Mouse (Mus musculus) forebrain, postnatal 0 days (tissue): Measurements from ENCODE around the gene Foxn4. TPM values are rescaled to one million over a fixed set of nuclear protein-coding genes. Genes with fewer than 3 reads are reported as not detected.

Experiments used
- ATAC-seq: fragments of 200-750 bp; cut with Nextera tagmentation; 2 replicates; pipeline ENCODE4 v1.8.0; 2017; ENCODE audit warnings: mild to moderate bottlenecking, moderate library complexity
- DNase-seq: peaks from one replicate; pipeline ENCODE4 v3.0.0-alpha.2; 2015
- H3K27ac ChIP-seq: fragments of 300-500 bp; sonication (generic); 2 replicates; pipeline ENCODE4 v1.5.1; 2014; ENCODE audit warnings: low read depth, mild to moderate bottlenecking, antibody characterized with exemption, low read length, moderate library complexity, mixed read lengths
- H3K27me3 ChIP-seq: fragments of 300-500 bp; sonication (generic); 2 replicates; pipeline ENCODE4 v1.6.1; 2014; ENCODE audit warnings: mild to moderate bottlenecking, low read length, mixed read lengths; ENCODE audit not compliant: insufficient read depth
- H3K36me3 ChIP-seq: fragments of 300-500 bp; sonication (generic); 2 replicates; pipeline ENCODE4 v1.6.1; 2014; ENCODE audit warnings: mild to moderate bottlenecking, moderate library complexity; ENCODE audit not compliant: insufficient read depth
- H3K4me1 ChIP-seq: fragments of 300-500 bp; sonication (generic); 2 replicates; pipeline ENCODE4 v1.6.1; 2014; ENCODE audit warnings: antibody characterized with exemption; ENCODE audit not compliant: insufficient read depth
- H3K4me2 ChIP-seq: fragments of 300-500 bp; sonication (generic); 2 replicates; pipeline ENCODE4 v1.6.1; 2014; ENCODE audit warnings: low read depth, mild to moderate bottlenecking, moderate library complexity
- H3K4me3 ChIP-seq: fragments of 300-500 bp; sonication (generic); 2 replicates; pipeline ENCODE4 v1.5.1; 2014; ENCODE audit warnings: low read depth, low read length, mixed read lengths
- H3K9ac ChIP-seq: fragments of 300-500 bp; sonication (generic); 2 replicates; pipeline ENCODE4 v1.6.1; 2014; ENCODE audit warnings: mild to moderate bottlenecking
- H3K9me3 ChIP-seq: fragments of 300-500 bp; sonication (generic); 2 replicates; pipeline ENCODE4 v1.6.1; 2016; ENCODE audit warnings: low read length
- CTCF ChIP-seq: sonication (generic); IDR thresholded peaks from 2 replicates; pipeline ENCODE4 v1.5.1; 2016; ENCODE audit warnings: antibody characterized with exemption, control low read depth, low read depth
- WGBS: fragments of 180-500 bp; shearing (Covaris S2); extraction: QIAGEN DNeasy Blood & Tissue Kit; methylation state at CpG from one replicate; pipeline ENCODE4 v1.1.7; 2014; 5-methylcytosine and 5-hydroxymethylcytosine counted together
- polyA plus RNA-seq: library from polyadenylated mRNA; unstranded; fragments of >200 nt; fragmentation: Nextera tagmentation; extraction: Ambion mirVana; gene quantifications from 2 replicates; pipeline ENCODE4 v1.2.1, GENCODE M21; 2015
- total RNA-seq: library from RNA; depleted of rRNA; stranded (reverse); fragments of >200 nt; gene quantifications from 2 replicates; pipeline ENCODE4 v1.2.3, GENCODE M21; 2014

Gene Foxn4
- total and polyA plus RNA-seq, 2 experiments from 2014 or later, result 0.67 to 0.76 TPM

DNA sequence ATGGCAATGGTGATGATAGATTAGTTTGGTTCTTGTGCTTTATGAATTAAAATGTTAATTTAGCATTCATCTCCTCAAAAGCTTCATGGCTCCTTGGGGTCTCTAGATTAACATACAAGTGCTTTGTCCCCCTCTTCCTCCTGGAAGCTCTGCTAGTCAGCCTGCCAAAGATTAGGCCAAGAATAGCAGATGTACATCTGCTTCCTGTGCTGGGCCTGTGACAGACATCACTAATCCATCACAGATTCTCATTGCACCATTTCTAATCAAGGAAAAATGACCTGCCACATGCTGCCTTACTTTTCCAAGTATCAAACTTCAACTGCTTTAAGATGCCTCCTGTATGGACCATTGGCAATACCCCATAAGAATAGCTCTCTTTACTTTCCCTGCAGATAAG, 12.1 kb downstream of the Foxn4 start:
- Histone ChIP-seq H3K9ac (no peak overlapping the region), H3K4me3 (no peak overlapping the region), H3K9me3 (no peaks in the 10 kb centered on the region), H3K4me2 (no peak overlapping the region), H3K27ac (no peak overlapping the region), H3K27me3 (no peaks in the 10 kb centered on the region), H3K36me3 (no peaks in the 10 kb centered on the region), H3K4me1 (no peaks in the 10 kb centered on the region)
- TF ChIP-seq CTCF, result no peak
- ATAC-seq, result no peak
- no peak for DNase-seq

DNA sequence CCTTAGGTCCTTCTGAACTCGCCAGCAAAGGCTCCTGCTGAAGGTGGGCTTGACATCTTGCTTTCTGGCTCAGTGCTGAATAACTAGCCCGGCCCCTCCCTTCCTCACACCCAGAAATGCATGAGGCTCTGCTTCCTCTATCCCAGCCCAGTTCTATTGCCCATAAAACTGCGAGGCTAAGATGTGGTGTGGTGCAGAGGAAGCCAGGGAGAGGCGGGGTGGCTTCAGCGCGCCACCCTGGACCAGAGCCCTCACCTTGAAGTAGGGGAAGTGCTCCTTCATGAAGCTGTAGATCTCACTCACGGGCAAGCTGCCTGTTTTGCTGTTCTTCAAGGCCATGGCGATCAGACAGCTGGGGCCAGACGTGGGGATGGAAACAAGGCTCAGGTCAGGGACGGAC, 14.1 kb downstream of the Foxn4 start:
- H3K27me3 ChIP-seq, result no peaks in the 10 kb centered on the region
- H3K4me3 ChIP-seq, result no peak overlapping the region
- H3K36me3 ChIP-seq, result no peaks in the 10 kb centered on the region
- H3K4me2 ChIP-seq, result no peak overlapping the region
- H3K9ac ChIP-seq, result no peak overlapping the region
- no peaks in the 10 kb centered on the region for H3K9me3 ChIP-seq
- ATAC-seq (no peak), DNase-seq (no peak)
- TF ChIP-seq CTCF, result no peak
- H3K4me1 ChIP-seq, result no peaks in the 10 kb centered on the region
- 84% methylated on average over 10 of the region's 10 CpGs for WGBS
- no peak overlapping the region for H3K27ac ChIP-seq

DNA sequence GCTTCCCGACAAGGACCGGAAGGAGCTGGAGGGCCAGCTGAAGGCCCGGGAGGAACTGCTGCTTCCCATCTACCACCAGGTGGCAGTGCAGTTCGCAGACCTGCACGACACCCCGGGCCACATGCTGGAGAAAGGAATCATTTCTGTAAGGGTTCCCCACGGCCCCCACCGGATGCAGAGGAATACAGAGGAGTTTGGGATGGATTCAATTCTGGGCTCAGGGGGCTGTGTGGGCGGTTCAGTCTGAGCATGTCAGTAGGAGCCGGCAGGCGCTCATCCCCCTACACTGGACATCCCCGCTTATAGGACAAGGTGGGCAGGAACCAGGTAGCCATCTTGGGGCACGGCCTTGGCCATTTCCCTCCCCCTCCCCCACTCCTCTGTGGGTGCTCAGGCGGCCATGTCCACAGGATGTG, 25.4 kb downstream of the Foxn4 start:
- WGBS, result 17% methylated on average over 14 of the region's 14 CpGs
- Histone ChIP-seq H3K27ac (no peak overlapping the region), H3K9ac (0 out of 2 replicates have a peak overlapping the region, but pooled peaks have one; percentile 14), H3K9me3 (no peaks in the 10 kb centered on the region), H3K36me3 (no peaks in the 10 kb centered on the region), H3K4me2 (peak overlapping the region; percentile 13), H3K4me3 (no peak overlapping the region), H3K27me3 (no peaks in the 10 kb centered on the region), H3K4me1 (no peaks in the 10 kb centered on the region)
- peak; percentile 93 for TF ChIP-seq CTCF
- DNase-seq (peak; percentile 90), ATAC-seq (peak; percentile 93)

DNA sequence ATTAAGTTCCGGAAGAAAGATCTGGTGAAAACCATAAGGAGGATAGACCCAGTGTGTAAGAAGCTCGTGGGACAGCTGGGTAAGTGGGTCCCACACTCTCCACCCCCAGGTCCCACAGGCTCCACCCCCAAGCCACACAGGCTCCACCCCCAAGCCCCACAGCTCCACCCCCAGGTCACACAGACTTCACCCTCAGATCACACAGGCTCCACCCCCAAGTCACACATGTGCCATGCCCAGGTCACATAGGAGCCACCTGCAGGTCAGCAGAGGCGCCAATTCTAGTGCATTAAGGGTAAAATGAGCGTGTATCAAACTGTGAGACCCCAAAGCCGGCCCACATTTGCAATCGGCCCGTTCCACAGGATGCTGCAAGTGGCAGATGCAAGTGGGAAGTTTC, 27.1 kb downstream of the Foxn4 start:
- Histone ChIP-seq H3K9ac (no peak overlapping the region), H3K4me3 (no peak overlapping the region), H3K27ac (no peak overlapping the region), H3K27me3 (no peaks in the 10 kb centered on the region), H3K4me2 (no peak overlapping the region), H3K36me3 (no peaks in the 10 kb centered on the region), H3K4me1 (no peaks in the 10 kb centered on the region), H3K9me3 (no peaks in the 10 kb centered on the region)
- DNase-seq, result no peak
- 83% methylated on average over 7 of the region's 7 CpGs for WGBS
- no peak for ATAC-seq
- TF ChIP-seq CTCF, result no peak

DNA sequence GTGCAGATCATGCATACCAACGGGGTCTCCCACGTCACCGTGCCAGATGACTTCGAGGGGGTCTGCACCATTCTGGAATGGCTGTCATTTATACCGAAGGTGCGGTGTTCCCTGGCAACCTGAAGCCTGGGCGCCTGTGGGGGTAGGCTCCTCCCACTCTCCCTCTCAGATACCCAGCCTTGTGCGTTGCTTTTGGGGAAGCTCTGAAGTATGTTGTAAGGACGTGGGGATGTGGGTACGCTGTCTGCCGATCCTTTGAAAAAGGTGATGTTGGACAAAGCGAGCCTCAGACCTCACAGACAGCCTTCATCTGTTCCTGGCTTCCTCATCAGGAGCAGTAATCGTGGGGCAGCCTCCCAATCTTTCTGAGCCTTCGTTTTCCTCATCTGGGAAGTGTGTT, 33.9 kb downstream of the Foxn4 start:
- no peaks in the 10 kb centered on the region for H3K36me3 ChIP-seq
- DNase-seq, result no peak
- no peak overlapping the region for H3K4me2 ChIP-seq
- no peaks in the 10 kb centered on the region for H3K9me3 ChIP-seq
- TF ChIP-seq CTCF, result no peak
- H3K9ac ChIP-seq, result no peak overlapping the region
- WGBS, result 43% methylated on average over 14 of the region's 14 CpGs
- H3K27me3 ChIP-seq, result no peaks in the 10 kb centered on the region
- no peaks in the 10 kb centered on the region for H3K4me1 ChIP-seq
- H3K27ac ChIP-seq, result no peak overlapping the region
- ATAC-seq, result no peak
- H3K4me3 ChIP-seq, result no peak overlapping the region

DNA sequence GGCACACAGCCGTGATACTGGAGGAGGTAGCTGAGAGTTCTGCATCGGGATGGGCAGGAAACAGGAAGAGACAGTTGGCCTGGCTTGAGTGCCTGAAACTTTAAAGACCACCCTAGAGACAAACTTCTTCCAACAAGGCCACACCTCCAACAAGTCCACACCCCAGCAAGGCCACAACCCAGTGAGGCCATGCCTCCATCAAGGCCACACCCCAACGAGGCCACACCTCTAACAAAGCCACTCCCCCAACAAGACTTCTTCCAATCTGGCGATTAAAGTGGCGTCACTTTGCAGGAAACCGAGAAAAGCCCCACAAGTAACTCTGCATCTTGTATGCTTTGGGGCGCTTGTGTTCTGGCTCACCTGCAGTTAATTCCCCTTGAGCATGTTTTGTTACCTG, 34.7 kb downstream of the Foxn4 start:
- 40% methylated on average over 7 of the region's 7 CpGs for WGBS
- no peaks in the 10 kb centered on the region for H3K4me1 ChIP-seq
- no peak for TF ChIP-seq CTCF
- no peaks in the 10 kb centered on the region for H3K27me3 ChIP-seq
- no peak overlapping the region for H3K9ac ChIP-seq
- ATAC-seq, result no peak
- no peak overlapping the region for H3K4me3 ChIP-seq
- no peak overlapping the region for H3K4me2 ChIP-seq
- H3K9me3 ChIP-seq, result no peaks in the 10 kb centered on the region
- H3K27ac ChIP-seq, result no peak overlapping the region
- no peak for DNase-seq
- H3K36me3 ChIP-seq, result no peaks in the 10 kb centered on the region

DNA sequence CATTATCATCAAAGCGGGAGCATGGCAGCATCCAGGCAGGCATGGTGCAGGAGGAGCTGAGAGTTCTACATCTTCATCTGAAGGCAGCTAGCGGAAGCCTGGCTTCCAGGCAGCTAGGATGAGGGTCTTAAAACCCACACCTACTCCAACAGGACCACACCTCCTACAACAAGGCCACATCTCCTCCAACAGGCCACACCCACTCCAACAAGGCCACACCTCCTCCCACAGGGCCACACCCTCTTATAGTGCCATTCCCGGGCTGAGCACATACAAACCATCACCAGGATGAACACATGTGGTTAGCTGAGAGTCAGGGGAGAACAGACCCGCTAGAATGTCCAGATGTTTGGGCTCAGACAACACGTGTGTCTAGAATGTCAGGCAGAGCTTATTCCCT, 44.7 kb downstream of the Foxn4 start:
- no peak for DNase-seq
- no peak for ATAC-seq
- H3K36me3 ChIP-seq, result no peaks in the 10 kb centered on the region
- H3K9ac ChIP-seq, result no peak overlapping the region
- no peaks in the 10 kb centered on the region for H3K27me3 ChIP-seq
- WGBS, result 88% methylated on average over 5 of the region's 5 CpGs
- no peak for TF ChIP-seq CTCF
- H3K4me2 ChIP-seq, result no peak overlapping the region
- H3K4me3 ChIP-seq, result no peak overlapping the region
- no peak overlapping the region for H3K27ac ChIP-seq
- no peaks in the 10 kb centered on the region for H3K4me1 ChIP-seq
- 0 out of 2 replicates have a peak, but pooled peaks cover 9% of the 10 kb centered on the region for H3K9me3 ChIP-seq

DNA sequence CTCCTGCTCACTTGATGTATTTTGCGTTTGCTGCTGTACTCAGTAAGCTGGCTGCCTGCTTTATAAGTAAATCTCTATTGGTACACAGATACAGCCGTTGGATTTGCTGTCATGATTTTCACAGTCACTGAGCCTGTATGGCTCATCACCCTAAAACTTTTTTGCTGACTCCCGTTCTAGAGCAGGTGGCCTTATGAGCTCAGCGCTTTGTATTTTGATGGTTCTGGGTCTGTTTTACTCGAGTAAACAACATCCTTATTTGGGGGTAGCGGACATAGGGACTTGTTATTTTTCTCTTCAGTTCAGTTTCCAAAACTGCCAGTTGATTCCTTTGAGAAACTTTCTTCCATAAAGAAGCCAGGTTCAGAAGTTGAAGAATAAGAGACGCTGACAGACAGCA, 47.6 kb downstream of the Foxn4 start:
- Histone ChIP-seq H3K4me1 (no peaks in the 10 kb centered on the region), H3K27ac (no peak overlapping the region), H3K4me3 (no peak overlapping the region), H3K4me2 (no peak overlapping the region), H3K27me3 (no peaks in the 10 kb centered on the region), H3K9ac (no peak overlapping the region), H3K36me3 (no peaks in the 10 kb centered on the region), H3K9me3 (0 out of 2 replicates have a peak, but pooled peaks cover 9% of the 10 kb centered on the region)
- 93% methylated on average over 7 of the region's 7 CpGs for WGBS
- ATAC-seq, result no peak
- peak; percentile 52 for DNase-seq
- no peak for TF ChIP-seq CTCF
